Mouse (Mus musculus) thymus, postnatal 0 days (tissue): ENCODE results near the gene Adgrd1. TPM values are rescaled to one million over a fixed set of nuclear protein-coding genes. Genes with fewer than 3 reads are reported as not detected.

ENCODE experiments used
- DNase-seq: peaks from one replicate; pipeline ENCODE4 v3.0.0-alpha.2; 2015; ENCODE audit warnings: low spot score
- polyA plus RNA-seq: library from polyadenylated mRNA; unstranded; fragments of >200 nt; fragmentation: Nextera tagmentation; extraction: Ambion mirVana; gene quantifications from 2 replicates; pipeline ENCODE4 v1.2.1, GENCODE M21; 2015

Adgrd1 gene
- polyA plus RNA-seq, 1 experiment from 2014 or later = 0.72 TPM

GRCm38 (mm10) chr5:129190077-129190476 is 93.5 kb downstream of the Adgrd1 start:
- DNase-seq = no peak

GRCm38 (mm10) chr5:129196501-129196900 is 100.0 kb downstream of the Adgrd1 start:
- DNase-seq = no peak

DNA sequence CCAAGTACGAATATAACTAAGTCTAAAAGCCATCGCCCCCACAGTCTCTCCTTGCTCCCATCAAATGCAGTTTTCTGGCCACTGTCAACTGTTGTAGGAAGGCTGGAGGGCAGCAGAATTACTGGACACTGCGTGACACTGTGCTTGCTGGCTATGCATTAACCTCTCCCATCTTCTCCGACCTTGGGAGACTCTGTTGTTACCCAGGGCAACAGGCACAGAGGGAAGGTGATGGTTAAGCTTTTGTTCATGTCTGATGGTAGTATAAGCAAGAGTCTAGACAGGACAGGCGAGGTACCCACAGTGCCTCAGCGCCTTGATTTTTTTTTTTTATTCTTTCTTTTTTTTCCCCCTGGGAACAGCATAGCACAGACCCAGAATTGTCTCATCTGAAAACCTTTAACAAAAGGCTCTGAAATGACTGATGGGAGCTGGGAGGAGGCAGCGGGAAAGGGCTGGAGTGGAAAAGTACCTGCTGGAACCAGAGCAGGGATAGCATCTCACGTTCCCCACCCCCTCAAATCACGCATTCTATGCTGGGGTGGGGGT is 100.5 kb downstream of the Adgrd1 start:
- no peak for DNase-seq

DNA sequence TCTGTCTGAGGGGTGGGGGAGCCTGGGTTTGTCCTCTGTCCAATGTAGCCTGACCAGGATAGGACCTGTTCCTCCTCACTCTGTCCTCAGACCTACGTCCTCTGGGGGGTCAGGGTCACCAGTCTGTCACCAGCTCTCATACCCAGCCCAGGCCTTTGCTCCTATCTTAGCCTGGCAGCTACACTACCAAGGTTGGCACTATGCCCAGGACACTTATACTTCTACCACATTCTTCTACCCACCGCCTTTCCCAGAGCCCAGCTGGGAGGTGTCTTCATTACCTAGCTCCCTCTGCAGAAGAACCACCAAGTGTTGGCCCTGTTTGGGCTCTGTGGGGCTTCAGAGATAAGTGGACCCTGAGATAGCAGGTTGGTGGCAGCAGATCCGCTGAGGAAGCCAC is 103.6 kb downstream of the Adgrd1 start:
- DNase-seq = no peak

DNA sequence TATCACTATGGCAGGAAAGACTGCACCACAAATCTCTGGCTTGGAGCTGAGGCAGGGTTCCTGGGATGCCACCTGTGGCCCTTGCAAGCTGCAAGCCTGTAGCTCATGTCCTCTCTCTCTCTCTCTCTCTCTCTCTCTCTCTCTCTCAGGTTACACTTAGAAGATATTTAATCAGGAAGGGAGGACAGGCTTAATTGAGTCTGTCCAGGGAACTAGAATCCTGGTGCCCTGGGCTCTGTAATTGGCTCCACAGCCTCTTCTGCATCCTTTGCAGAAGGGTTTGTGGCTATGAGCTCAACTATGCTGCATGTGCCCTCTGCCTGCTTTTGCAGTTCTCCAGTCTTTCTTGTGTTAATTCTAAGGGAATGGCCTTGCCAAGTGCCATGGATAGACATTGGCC is 111.7 kb downstream of the Adgrd1 start:
- DNase-seq = no peak

GRCm38 (mm10) chr5:129208845-129209244 is 112.3 kb downstream of the Adgrd1 start:
- no peak for DNase-seq

GRCm38 (mm10) chr5:129211385-129212031 is 115.0 kb downstream of the Adgrd1 start:
- no peak for DNase-seq

GRCm38 (mm10) chr5:129214023-129214422 is 117.5 kb downstream of the Adgrd1 start:
- DNase-seq = no peak

DNA sequence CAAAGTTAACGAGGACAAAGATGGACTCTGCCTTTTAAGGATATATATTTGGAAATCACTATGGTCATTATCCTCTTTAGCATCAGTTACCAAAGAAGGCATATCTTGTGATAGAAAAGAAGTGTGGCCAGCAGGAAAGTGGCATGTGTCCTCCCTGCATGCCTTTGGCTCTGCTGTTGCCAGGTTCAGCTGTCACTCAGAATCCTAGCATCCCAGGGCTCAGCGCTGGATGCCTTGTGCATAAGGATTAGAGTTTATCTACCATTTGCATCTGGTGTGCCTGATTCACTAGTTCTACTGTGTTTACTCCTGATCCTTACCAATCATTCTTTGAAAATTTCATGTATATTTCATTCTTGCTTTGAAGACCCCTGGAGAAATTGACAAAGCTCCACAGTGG is 119.5 kb downstream of the Adgrd1 start:
- no peak for DNase-seq

DNA sequence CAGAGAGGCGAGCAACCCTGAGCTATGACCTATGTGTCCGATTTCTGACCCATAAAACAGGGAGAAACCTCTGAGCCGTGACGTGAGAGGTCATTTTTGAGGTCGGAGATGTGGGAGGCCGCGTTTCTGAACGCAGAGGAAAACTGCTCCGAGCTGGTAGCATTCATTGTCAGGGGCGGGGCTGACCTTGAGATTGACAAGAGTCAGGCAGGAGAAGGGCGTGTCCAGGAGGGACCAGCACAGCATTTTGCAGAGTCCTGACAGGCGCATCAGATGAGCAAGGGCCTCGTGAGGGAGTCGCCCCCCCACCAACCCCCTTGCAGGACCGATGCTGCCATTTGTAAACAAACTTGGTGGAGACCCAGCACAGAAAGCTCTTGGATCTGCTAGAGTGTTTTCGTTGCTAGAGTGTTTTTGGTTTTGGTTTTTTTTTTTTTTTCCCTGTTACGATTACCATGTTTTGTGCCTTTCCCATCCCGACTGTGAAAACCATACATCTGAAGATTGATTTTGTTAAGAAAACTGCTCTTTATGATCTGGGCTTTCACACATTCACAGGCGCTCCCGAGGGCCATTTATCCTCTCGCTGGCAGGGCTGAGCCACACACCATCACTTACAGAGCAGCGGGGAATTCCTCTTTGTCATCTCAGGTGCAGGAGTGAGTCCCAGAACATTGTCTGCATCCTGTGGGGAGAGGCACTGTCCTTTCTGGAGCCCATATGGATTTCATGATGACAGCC is 121.1 kb downstream of the Adgrd1 start:
- no peak for DNase-seq

DNA sequence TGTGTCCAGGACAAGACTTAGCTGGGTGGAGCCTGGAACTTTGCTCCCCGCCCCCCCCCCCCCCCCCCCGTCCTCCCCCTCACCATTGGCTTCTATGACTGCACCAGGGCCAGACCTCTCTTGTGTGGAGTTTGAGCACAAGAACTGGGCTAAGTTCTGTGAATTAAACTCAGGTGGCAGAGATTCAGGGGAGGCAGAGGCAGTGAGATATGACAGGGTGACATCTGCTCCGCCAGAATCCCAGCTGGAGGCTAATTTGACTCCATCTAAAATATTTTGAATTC is 121.6 kb downstream of the Adgrd1 start:
- DNase-seq = no peak

- DNase-seq = no peak
Observed at GRCm38 (mm10) chr5:129218537-129218981, 122.0 kb downstream of the Adgrd1 start.

GRCm38 (mm10) chr5:129219178-129219760 is 122.7 kb downstream of the Adgrd1 start:
- DNase-seq = no peak

DNA sequence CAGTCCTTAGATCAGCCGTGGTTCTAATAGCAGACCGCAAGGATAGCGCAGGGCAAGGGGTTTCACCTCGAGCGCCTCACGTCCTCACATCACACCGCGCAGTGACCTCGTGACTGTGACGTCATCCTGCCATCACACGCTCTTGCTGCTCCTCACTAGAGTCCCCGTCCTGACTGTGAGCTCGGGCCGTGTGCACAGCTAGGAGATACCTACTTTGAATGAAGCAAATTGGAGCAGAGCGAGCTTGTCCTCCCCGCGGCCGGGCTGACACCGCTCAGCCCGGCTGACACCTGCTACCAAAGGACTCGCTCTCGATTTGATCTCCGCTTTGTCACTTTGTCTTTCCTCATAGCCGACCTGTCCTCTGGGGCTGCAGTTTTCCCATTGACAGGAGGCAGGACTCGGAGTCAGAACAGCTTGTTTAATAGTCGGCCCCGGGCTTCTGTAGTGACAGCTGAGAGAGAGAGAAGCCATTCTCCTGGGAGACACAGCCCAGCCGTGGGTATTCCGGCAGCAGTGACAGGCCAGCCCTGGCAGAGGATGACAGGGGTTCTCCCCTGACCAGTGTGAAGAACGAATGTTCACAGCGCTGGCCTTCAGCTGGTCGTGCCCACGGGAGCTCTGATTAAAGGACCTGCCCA is 129.4 kb downstream of the Adgrd1 start:
- no peak for DNase-seq

- no peak for DNase-seq
Observed at GRCm38 (mm10) chr5:129228171-129228570, 131.6 kb downstream of the Adgrd1 start.

DNA sequence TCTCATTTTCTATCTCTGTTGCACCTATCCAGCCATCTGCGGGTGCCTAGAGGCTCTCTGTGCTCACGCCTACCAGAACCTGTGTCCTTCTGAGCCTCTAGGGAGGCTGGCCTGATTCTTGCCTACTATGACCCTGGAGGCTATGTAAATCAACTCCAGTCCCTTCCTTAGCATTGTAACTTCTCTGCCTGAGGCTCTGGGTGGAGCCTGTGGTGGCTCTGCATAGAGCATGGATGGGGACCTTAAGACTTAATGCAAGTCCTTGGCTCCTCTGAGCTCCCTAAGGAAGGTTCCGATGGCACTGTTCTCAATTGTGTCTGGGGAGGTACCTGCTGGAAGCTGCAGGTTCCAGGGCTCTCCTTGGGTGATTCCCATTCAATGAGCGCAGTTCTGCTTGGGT is 136.8 kb downstream of the Adgrd1 start:
- DNase-seq = no peak

- no peak for DNase-seq
Observed at GRCm38 (mm10) chr5:129233881-129234432, 137.4 kb downstream of the Adgrd1 start.

DNA sequence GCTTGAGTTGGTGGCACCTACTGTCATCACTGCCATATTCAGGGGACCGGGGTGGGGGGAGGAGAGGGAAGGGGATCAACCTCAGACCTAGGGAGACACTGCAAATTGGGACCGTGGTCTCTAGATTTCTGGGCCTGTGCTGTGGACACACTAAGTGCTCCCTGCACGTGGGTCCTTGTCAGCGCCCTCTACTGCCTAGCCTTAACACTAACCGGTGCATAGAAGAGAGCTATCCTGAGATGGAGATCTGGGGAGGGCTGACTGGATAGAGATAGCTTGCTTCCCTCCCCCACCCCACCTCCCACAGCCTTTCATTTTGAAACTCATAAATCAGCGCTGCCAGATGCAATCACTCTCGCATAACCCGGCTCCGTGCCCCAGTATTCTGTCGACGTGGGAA is 139.8 kb downstream of the Adgrd1 start:
- no peak for DNase-seq

DNA sequence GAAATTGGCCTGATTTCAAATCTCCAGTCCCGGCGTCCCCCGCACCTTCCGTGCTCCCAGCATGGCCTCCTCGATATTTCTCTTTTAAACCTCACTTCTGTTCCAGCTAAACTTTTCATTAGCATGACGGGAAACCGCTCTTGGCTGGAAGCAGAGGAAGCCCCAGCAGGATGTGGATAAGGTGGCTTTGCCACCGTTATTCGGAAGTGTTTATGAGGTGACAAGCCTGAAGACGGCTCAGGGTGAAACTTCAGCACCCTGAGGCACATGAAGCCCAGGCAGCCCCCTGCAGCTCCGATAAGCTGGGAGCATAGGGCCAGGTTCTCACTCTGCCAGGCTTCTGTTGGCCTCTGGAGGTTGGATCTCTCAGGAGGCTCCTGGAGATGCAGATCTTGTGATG is 145.3 kb downstream of the Adgrd1 start:
- DNase-seq = no peak

DNA sequence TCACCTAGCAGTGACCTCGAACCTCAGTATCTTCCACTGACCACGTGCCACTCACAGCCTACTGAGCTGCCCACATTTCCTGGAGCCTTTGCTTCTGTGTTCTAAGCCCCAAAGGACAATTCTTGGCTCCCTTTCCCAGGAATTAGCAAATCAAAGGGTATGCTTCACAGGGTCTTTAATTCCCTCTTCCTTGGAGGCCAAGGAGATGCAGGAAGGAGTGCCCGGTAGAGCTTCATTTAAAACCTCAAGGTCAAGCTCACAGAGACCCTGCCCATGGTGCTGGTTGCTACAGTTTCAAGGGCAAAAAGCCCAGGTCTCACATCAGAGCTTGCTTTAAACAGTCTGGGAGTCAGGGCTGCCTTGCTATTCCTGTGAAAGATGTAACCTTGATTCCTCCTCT is 145.7 kb downstream of the Adgrd1 start:
- no peak for DNase-seq

DNA sequence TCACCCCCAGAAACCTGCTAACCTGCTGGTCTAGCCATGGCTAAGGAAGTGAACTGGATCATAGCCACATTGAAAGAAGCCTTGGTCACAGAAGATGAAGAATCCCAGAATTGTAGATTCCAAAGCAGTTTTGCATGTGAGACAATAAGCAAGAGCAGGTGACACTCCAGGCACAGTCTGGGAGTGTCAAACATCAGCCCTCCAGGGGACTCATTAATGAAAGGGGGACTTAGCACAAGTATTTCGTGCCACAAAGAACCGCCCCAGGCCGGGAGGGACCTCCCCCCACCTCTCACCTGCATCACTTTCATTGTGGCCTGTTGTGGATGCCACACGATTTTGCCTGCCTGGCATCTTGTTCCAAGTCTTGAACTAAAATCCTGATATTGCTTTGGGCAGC is 146.6 kb downstream of the Adgrd1 start:
- DNase-seq = no peak

GRCm38 (mm10) chr5:129244392-129244791 is 147.8 kb downstream of the Adgrd1 start:
- DNase-seq = no peak
